Mouse (Mus musculus): ENCODE data around the gene Crip2.
A peak's percentile ranks its signal among the peaks of the same experiment; 100 is the strongest.

The Crip2 gene

GRCm38 (mm10) chr12:113146112-113147057 is 6.3 kb downstream of the Crip2 start, which contains the start of gene Crip1:
TSS of gene Crip1 (plus strand) at chr12:113146316.
- DNase-seq (ENCODE audit: inconsistent age in 2 of 2, low spot score in 1 of 2), result peak; percentile 89 to 97

DNA sequence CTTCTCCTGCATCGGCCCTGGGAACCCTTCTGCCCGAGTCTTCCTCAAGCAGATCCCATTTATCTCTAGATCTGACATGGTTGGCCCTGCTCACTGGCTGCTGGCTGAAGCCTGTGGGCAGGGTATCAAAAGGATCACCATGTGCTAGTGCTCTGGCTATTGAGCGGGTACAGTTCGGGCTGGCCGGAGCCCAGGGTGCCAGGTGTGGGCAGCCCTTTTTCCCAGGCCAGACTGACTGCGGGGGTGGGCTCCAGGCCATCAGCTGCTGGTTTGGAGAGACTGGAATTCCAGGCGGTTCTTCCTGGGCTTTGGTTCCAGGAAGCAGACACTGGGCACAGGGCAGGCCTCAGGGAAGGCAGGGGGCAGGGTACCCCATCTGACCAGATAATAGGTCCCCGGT is 7.4 kb downstream of the Crip2 start:
- DNase-seq (ENCODE audit: inconsistent age in 2 of 2, low spot score in 1 of 2), result peak; percentile 35 to 64

GRCm38 (mm10) chr12:113148381-113149035 is 8.5 kb downstream of the Crip2 start:
- DNase-seq (ENCODE audit: inconsistent age in 2 of 2, low spot score in 1 of 2), result peak in 1 of 2 experiments; percentile 57

DNA sequence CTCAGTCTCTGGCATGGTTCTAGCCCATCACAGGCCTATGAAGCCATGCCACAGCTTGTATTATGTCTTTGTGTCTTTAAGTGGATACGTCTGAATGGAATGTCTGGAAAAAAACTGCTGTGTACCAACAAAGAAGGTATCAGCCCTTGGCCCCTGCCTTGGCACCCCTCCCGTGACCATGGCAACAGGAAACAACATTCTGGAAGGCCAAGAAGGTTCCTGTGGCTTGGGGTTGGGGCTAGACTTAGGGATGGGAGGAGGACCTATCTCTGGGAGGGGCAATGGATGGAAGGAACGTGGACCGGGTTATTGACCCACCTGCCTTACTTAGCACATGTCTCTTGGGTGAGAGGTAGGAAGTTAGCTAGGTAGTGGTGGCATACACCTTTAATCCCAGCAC is 9.3 kb downstream of the Crip2 start:
- peak in 1 of 2 experiments; percentile 51 for DNase-seq (ENCODE audit: inconsistent age in 2 of 2, low spot score in 1 of 2)

DNA sequence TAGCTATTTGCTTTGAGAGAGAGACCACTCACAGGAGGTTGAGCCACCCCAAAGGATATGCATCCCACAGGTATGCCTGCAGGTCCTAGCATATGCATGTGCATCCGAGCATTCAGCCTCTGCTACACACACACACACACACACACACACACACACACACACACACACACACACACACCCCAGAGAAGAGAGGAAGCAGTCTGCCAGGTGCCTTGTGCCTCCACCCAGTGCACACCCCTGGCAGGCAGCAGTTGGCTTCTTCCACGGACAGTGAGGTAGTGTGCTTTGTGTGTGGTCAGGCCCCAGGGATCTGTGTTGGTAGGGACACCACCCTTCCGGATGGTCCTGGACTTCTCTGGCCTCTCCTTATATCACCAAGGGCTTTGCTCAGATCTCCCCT is 9.9 kb downstream of the Crip2 start:
- peak in 1 of 2 experiments; percentile 22 for DNase-seq (ENCODE audit: inconsistent age in 2 of 2, low spot score in 1 of 2)

GRCm38 (mm10) chr12:113150591-113150990 is 10.6 kb downstream of the Crip2 start:
- peak in 1 of 2 experiments; percentile 25 for DNase-seq (ENCODE audit: inconsistent age in 2 of 2, low spot score in 1 of 2)

- DNase-seq (ENCODE audit: inconsistent age in 2 of 2, low spot score in 1 of 2), result peak in 1 of 2 experiments; percentile 59
These were observed 11.0 kb downstream of the Crip2 start for GRCm38 (mm10) chr12:113151046-113151445.

DNA sequence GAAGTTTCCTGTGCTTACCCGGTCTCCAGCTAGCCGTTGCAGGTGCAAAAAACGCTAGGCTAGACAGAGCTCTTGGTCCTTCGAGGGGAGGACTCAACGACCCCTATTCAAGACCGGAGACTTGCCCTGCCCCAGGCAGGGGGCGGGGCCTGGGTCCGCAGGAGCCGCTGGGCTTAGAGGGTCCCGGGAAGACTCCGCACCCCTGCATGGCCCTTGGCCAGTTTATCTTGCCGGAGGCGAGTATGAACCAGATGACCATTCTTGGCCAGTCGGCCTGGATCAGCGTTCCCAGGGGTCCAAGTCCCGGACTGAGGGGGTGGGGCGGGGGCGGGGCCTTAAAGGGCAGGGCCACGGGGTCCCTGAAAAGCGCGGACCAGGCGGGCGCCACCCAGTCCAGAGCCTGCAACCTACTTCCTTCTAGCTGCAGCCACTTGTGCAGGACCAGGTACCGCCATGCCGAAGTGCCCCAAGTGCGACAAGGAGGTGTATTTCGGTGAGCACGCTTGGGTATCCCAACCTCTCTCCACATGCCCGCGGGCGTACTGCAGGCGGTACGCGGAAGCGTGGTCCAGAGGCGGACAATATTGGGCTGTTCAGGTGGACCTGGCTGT is 11.7 kb downstream of the Crip2 start:
- DNase-seq (ENCODE audit: inconsistent age in 2 of 2, low spot score in 1 of 2), result peak in 1 of 2 experiments; percentile 39

GRCm38 (mm10) chr12:113152272-113152661 is 12.2 kb downstream of the Crip2 start:
- peak in 1 of 2 experiments; percentile 67 for DNase-seq (ENCODE audit: inconsistent age in 2 of 2, low spot score in 1 of 2)

GRCm38 (mm10) chr12:113152991-113153525 is 13.0 kb downstream of the Crip2 start:
- DNase-seq (ENCODE audit: inconsistent age in 2 of 2, low spot score in 1 of 2), result no peak

- DNase-seq (ENCODE audit: inconsistent age in 2 of 2, low spot score in 1 of 2), result peak in 1 of 2 experiments; percentile 52
These were observed 13.9 kb downstream of the Crip2 start for GRCm38 (mm10) chr12:113153971-113154370.

GRCm38 (mm10) chr12:113154747-113155075 is 14.7 kb downstream of the Crip2 start:
- no peak for DNase-seq (ENCODE audit: inconsistent age in 2 of 2, low spot score in 1 of 2)

GRCm38 (mm10) chr12:113155076-113155771 is 15.2 kb downstream of the Crip2 start:
- DNase-seq (ENCODE audit: inconsistent age in 2 of 2, low spot score in 1 of 2), result peak; percentile 73 to 88

DNA sequence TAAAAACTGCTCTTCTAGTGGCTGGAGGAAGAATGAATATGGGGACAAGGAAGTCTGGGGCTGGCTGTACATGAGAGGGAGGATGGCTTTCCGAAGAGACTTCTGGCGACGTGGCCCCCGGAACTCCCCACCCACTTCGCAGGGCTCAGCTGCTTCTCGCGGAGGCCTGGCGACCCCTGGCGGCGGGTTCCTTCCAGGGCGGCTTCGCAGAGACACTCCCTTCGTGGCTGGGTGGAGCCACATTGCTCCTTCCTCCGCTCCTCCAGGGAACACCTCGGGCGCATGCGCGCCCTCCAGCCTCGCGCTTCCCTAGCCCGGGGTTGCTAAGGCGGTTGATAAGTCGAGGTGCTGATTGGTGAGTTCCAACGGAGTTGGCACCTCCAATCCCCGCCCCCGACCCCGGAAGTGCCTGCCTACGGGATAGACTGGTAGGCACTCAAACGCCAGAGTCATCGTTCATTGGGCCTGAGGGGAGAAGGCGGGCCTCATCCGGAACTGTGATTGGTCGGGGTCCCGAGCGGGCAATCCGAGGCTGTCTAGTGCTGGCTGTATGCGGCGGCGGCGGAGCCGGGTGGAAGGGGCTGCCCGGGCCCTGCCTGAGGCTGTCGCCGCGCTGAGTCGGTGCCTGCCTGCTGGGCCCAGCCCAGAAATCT is 16.0 kb downstream of the Crip2 start, which contains the start of gene Tedc1:
Tedc1 (plus strand) TSS at position 535 of the 653 bp plus-strand sequence.
- DNase-seq (ENCODE audit: inconsistent age in 2 of 2, low spot score in 1 of 2), result peak; percentile 100

DNA sequence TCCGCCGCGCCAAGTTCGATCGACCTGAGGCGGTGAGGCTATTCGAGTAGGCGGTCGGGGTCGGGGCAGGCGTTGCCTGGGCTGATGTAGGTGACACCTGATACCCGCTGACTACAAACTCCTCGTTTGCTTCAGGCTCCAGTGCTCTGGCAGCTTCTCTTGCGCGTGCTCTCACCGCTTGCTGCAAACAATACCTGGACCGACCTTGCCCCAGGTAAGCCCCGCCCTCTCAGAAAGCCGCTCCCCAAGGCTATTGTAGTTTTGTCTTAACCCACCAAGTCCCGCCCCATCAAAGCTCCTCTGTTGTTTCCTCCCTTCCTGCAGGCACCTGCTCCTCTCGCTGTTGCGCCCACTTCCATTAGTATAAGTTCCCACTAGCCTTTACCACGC is 16.5 kb downstream of the Crip2 start:
- no peak for DNase-seq (ENCODE audit: inconsistent age in 2 of 2, low spot score in 1 of 2)

GRCm38 (mm10) chr12:113157002-113157401 is 17.0 kb downstream of the Crip2 start:
- DNase-seq (ENCODE audit: inconsistent age in 2 of 2, low spot score in 1 of 2), result peak; percentile 42 to 52

GRCm38 (mm10) chr12:113157521-113157920 is 17.5 kb downstream of the Crip2 start:
- DNase-seq (ENCODE audit: inconsistent age in 2 of 2, low spot score in 1 of 2), result peak in 1 of 2 experiments; percentile 45

DNA sequence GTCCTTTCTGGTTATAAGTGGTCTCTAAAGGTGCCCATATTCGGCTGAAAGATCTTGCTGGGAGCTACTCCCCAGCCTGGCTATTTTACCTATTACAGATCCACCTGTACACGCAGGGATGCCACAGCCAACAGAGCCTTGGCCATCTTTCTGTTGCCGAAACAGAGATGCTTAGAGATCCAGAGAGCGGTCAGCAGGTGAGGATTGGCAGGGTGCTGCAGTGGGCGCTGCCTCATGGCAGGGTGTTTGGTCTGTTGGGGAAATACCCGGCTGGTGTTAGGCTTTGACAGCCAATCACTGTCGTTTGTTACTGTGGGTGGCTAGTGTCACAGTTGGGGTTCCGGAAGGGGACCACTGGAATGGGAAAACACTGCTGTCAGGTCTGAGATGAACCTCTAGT is 17.9 kb downstream of the Crip2 start:
- DNase-seq (ENCODE audit: inconsistent age in 2 of 2, low spot score in 1 of 2), result no peak

DNA sequence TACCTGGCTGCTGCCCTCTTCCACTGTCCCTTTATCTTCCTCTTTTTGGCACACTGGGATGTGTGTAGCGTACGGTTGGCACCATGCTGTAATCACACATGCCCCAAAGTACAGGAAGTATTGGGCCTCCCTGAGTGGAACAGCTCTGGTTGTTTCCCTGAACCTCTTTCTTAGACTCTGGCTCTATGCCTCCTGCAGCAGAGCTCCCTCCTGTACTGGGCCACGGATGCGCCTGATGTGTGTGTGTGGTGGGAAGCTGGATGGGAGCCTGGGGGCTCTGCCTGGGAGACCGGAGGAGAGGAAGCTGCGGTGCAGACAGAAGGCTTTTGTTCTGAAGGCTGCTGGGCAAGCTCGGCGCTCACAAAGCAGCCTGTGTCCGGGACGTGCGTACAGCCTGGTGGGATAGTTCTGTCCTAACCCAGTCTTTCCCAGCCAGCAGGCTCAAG is 23.5 kb downstream of the Crip2 start:
- DNase-seq (ENCODE audit: inconsistent age in 2 of 2, low spot score in 1 of 2), result peak in 1 of 2 experiments; percentile 18

DNA sequence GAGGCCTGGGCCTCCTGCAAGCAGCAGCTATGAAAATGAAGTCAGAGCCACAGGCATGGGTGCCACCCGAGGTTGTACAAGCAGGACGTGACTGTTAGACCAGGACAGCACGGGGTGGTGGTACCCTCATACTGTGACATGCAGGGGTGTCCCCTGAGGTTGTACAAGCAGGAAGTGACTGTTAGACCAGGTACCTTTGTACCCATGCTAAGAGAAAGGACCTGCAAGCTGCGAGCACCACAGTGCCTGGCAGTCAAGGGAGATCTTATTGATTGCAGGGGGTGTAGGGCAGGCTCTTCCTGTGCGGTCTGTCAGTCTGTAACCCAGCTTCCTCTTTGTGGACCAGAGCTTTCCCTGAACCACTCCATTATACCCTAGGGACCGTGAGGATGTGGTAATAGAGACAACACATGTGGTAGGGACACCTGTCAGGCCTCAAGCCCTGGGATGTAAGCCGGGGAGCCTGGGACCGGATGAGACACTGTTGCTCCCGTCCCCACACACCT is 28.0 kb downstream of the Crip2 start:
- no peak for DNase-seq (ENCODE audit: inconsistent age in 2 of 2, low spot score in 1 of 2)

Measured in adrenal gland, adult (tissue).